Mouse (Mus musculus): ENCODE measurements around the gene Agbl3.

The Agbl3 gene

GRCm38 (mm10) chr6:34780231-34780942, at the start of gene Agbl3:
TSS of gene Agbl3 (plus strand) at chr6:34780432.
- peak; percentile 98 for DNase-seq (ENCODE audit: low spot score)

- no peak for DNase-seq (ENCODE audit: low spot score)
Measured at GRCm38 (mm10) chr6:34731007-34731406, 49.2 kb upstream of the Agbl3 start.

GRCm38 (mm10) chr6:34731529-34731928, 48.7 kb upstream of the Agbl3 start:
- no peak for DNase-seq (ENCODE audit: low spot score)

GRCm38 (mm10) chr6:34734940-34735695, 45.1 kb upstream of the Agbl3 start:
- DNase-seq (ENCODE audit: low spot score): no peak

GRCm38 (mm10) chr6:34736934-34737333, 43.3 kb upstream of the Agbl3 start:
- DNase-seq (ENCODE audit: low spot score): no peak

- DNase-seq (ENCODE audit: low spot score): no peak
Measured at GRCm38 (mm10) chr6:34743946-34744345, 36.3 kb upstream of the Agbl3 start.

- no peak for DNase-seq (ENCODE audit: low spot score)
Measured at GRCm38 (mm10) chr6:34747846-34748245, 32.4 kb upstream of the Agbl3 start.

- DNase-seq (ENCODE audit: low spot score): no peak
Measured at GRCm38 (mm10) chr6:34748566-34748965, 31.7 kb upstream of the Agbl3 start.

- no peak for DNase-seq (ENCODE audit: low spot score)
Measured at GRCm38 (mm10) chr6:34749526-34749925, 30.7 kb upstream of the Agbl3 start.

- DNase-seq (ENCODE audit: low spot score): no peak
Measured at GRCm38 (mm10) chr6:34750487-34751120, 29.6 kb upstream of the Agbl3 start.

- DNase-seq (ENCODE audit: low spot score): no peak
Measured at GRCm38 (mm10) chr6:34751625-34752024, 28.6 kb upstream of the Agbl3 start.

GRCm38 (mm10) chr6:34754448-34754847, 25.8 kb upstream of the Agbl3 start:
- DNase-seq (ENCODE audit: low spot score): peak; percentile 13

GRCm38 (mm10) chr6:34758340-34758739, 21.9 kb upstream of the Agbl3 start:
- no peak for DNase-seq (ENCODE audit: low spot score)

- peak; percentile 35 for DNase-seq (ENCODE audit: low spot score)
Measured at GRCm38 (mm10) chr6:34760023-34760422, 20.2 kb upstream of the Agbl3 start.

- DNase-seq (ENCODE audit: low spot score): no peak
Measured at GRCm38 (mm10) chr6:34765721-34766120, 14.5 kb upstream of the Agbl3 start.

- DNase-seq (ENCODE audit: low spot score): no peak
Measured at GRCm38 (mm10) chr6:34769984-34770383, 10.2 kb upstream of the Agbl3 start.

- no peak for DNase-seq (ENCODE audit: low spot score)
Measured at GRCm38 (mm10) chr6:34770491-34770890, 9.7 kb upstream of the Agbl3 start.

- DNase-seq (ENCODE audit: low spot score): no peak
Measured at GRCm38 (mm10) chr6:34776396-34776795, 3.8 kb upstream of the Agbl3 start.

- no peak for DNase-seq (ENCODE audit: low spot score)
Measured at GRCm38 (mm10) chr6:34777094-34777493, 3.1 kb upstream of the Agbl3 start.

- no peak for DNase-seq (ENCODE audit: low spot score)
Measured at GRCm38 (mm10) chr6:34777981-34778668, 2.1 kb upstream of the Agbl3 start.

GRCm38 (mm10) chr6:34780943-34781289, 684 bp downstream of the Agbl3 start:
- no peak for DNase-seq (ENCODE audit: low spot score)

- DNase-seq (ENCODE audit: low spot score): no peak
Measured at GRCm38 (mm10) chr6:34782493-34782892, 2.3 kb downstream of the Agbl3 start.

GRCm38 (mm10) chr6:34796881-34797280, 16.6 kb downstream of the Agbl3 start:
- no peak for DNase-seq (ENCODE audit: low spot score)
